Mouse (Mus musculus) lung, embryonic 15.5 days (tissue): Measurements from ENCODE around the gene Bicdl2. TPM values are rescaled to one million over a fixed set of nuclear protein-coding genes. Genes with fewer than 3 reads are reported as not detected.

ENCODE experiments used
- ATAC-seq: fragments of 200-750 bp; cut with Nextera tagmentation; 2 replicates; pipeline ENCODE4 v1.8.0; 2017; ENCODE audit warnings: moderate number of reproducible peaks, borderline replicate concordance; ENCODE audit not compliant: low FRiP score, low TSS enrichment; ENCODE audit errors: extremely low read depth
- H3K27ac ChIP-seq: fragments of 300-500 bp; sonication (generic); 2 replicates; pipeline ENCODE4 v1.5.1; 2015; ENCODE audit warnings: moderate library complexity, mild to moderate bottlenecking, inconsistent platforms
- H3K27me3 ChIP-seq: fragments of 300-500 bp; sonication (generic); 2 replicates; pipeline ENCODE4 v1.6.1; 2015; ENCODE audit warnings: inconsistent platforms
- H3K36me3 ChIP-seq: fragments of 300-500 bp; sonication (generic); 2 replicates; pipeline ENCODE4 v1.6.1; 2015; ENCODE audit warnings: inconsistent platforms
- H3K4me1 ChIP-seq: fragments of 300-500 bp; sonication (generic); 2 replicates; pipeline ENCODE4 v1.6.1; 2015; ENCODE audit warnings: inconsistent platforms
- H3K4me2 ChIP-seq: fragments of 300-500 bp; sonication (generic); 2 replicates; pipeline ENCODE4 v1.6.1; 2015; ENCODE audit warnings: inconsistent platforms, mild to moderate bottlenecking, moderate library complexity
- H3K4me3 ChIP-seq: fragments of 300-500 bp; sonication (generic); 2 replicates; pipeline ENCODE4 v1.5.1; 2015; ENCODE audit warnings: mild to moderate bottlenecking, inconsistent platforms
- H3K9ac ChIP-seq: fragments of 300-500 bp; sonication (generic); 2 replicates; pipeline ENCODE4 v1.6.1; 2015; ENCODE audit warnings: inconsistent platforms
- H3K9me3 ChIP-seq: fragments of 300-500 bp; sonication (generic); 2 replicates; pipeline ENCODE4 v1.6.1; 2016; ENCODE audit warnings: inconsistent platforms
- WGBS: fragments of 180-500 bp; shearing (Covaris S2); methylation state at CpG from one replicate; pipeline ENCODE4 v1.1.7; 2015; 5-methylcytosine and 5-hydroxymethylcytosine counted together
- polyA plus RNA-seq: library from polyadenylated mRNA; unstranded; fragments of >200 nt; fragmentation: Nextera tagmentation; extraction: Ambion mirVana; gene quantifications from 2 replicates; pipeline ENCODE4 v1.2.1, GENCODE M21; 2015

The Bicdl2 gene
- polyA plus RNA-seq, 1 experiment from 2014 or later = 4.0 TPM

GRCm38 (mm10) chr17:23675127-23675526 lies 14.8 kb downstream of the Bicdl2 start:
- Histone ChIP-seq H3K36me3 (no peaks in the 10 kb centered on the region), H3K4me3 (peak overlapping the region; percentile 73), H3K9me3 (no peaks in the 10 kb centered on the region), H3K4me1 (peaks cover 44% of the 10 kb centered on the region), H3K27ac (peak overlapping the region; percentile 89), H3K27me3 (peaks cover 19% of the 10 kb centered on the region), H3K4me2 (peak overlapping the region; percentile 96), H3K9ac (0 out of 2 replicates have a peak overlapping the region, but pooled peaks have one; percentile 58)
- 29% methylated on average over 5 of the region's 5 CpGs for WGBS
- no peak for ATAC-seq

GRCm38 (mm10) chr17:23675564-23676281 lies 15.4 kb downstream of the Bicdl2 start:
- Histone ChIP-seq H3K4me1 (peaks cover 44% of the 10 kb centered on the region), H3K9ac (peak overlapping the region; percentile 58), H3K27ac (peak overlapping the region; percentile 89), H3K36me3 (no peaks in the 10 kb centered on the region), H3K9me3 (no peaks in the 10 kb centered on the region), H3K4me3 (peak overlapping the region; percentile 57), H3K27me3 (peaks cover 25% of the 10 kb centered on the region), H3K4me2 (peak overlapping the region; percentile 96)
- 13% methylated on average over 15 of the region's 15 CpGs for WGBS
- ATAC-seq = no peak

GRCm38 (mm10) chr17:23676473-23677031 lies 16.2 kb downstream of the Bicdl2 start:
- peak overlapping the region; percentile 89 for H3K27ac ChIP-seq
- H3K9ac ChIP-seq = peak overlapping the region; percentile 58
- no peaks in the 10 kb centered on the region for H3K36me3 ChIP-seq
- H3K4me2 ChIP-seq = peak overlapping the region; percentile 96
- no peaks in the 10 kb centered on the region for H3K9me3 ChIP-seq
- peaks cover 33% of the 10 kb centered on the region for H3K27me3 ChIP-seq
- ATAC-seq = no peak
- H3K4me3 ChIP-seq = peak overlapping the region; percentile 57
- under 1% methylated on average over 37 of the region's 37 CpGs for WGBS
- peaks cover 51% of the 10 kb centered on the region for H3K4me1 ChIP-seq

- Histone ChIP-seq H3K27ac (peak within 1 kb of the TSS; percentile 89), H3K4me1 (peaks cover 58% of the 10 kb centered on the region), H3K9ac (peak within 1 kb of the TSS; percentile 58), H3K9me3 (no peaks in the 10 kb centered on the region), H3K36me3 (no peaks in the 10 kb centered on the region), H3K4me2 (peak within 1 kb of the TSS; percentile 96), H3K27me3 (peaks cover 38% of the 10 kb centered on the region), H3K4me3 (peak within 1 kb of the TSS; percentile 57)
- ATAC-seq = peak; percentile 43; the same call in 1 of the 2 replicates
- WGBS = under 1% methylated on average over 34 of the region's 34 CpGs
These were observed 17.0 kb downstream of the Bicdl2 start, which contains the start of gene Tnfrsf12a for GRCm38 (mm10) chr17:23677236-23677679. Gene Tnfrsf12a, minus strand, starts transcription at chr17:23677468.

- ATAC-seq = no peak
- WGBS = 1% methylated on average over 36 of the region's 38 CpGs
- Histone ChIP-seq H3K36me3 (no peaks in the 10 kb centered on the region), H3K27ac (peak within 1 kb of the TSS; percentile 82), H3K9me3 (no peaks in the 10 kb centered on the region), H3K27me3 (peaks cover 58% of the 10 kb centered on the region), H3K9ac (peak within 1 kb of the TSS; percentile 44), H3K4me3 (peak within 1 kb of the TSS; percentile 41), H3K4me2 (peak within 1 kb of the TSS; percentile 52), H3K4me1 (peaks cover 66% of the 10 kb centered on the region)
These were observed 19.0 kb downstream of the Bicdl2 start, which contains the start of gene Cldn6 for GRCm38 (mm10) chr17:23679127-23679835. Gene Cldn6, plus strand, starts transcription at chr17:23679249.

GRCm38 (mm10) chr17:23680336-23680735 lies 20.0 kb downstream of the Bicdl2 start:
- 41% methylated on average over 9 of the region's 9 CpGs for WGBS
- Histone ChIP-seq H3K4me1 (peaks cover 60% of the 10 kb centered on the region), H3K27me3 (peaks cover 64% of the 10 kb centered on the region), H3K9ac (peak overlapping the region; percentile 44), H3K36me3 (no peaks in the 10 kb centered on the region), H3K9me3 (no peaks in the 10 kb centered on the region), H3K27ac (no peak overlapping the region), H3K4me2 (peak overlapping the region; percentile 52), H3K4me3 (peak overlapping the region; percentile 41)
- no peak for ATAC-seq

GRCm38 (mm10) chr17:23681086-23681485 lies 20.8 kb downstream of the Bicdl2 start:
- Histone ChIP-seq H3K36me3 (no peaks in the 10 kb centered on the region), H3K9ac (no peak overlapping the region), H3K4me1 (peaks cover 52% of the 10 kb centered on the region), H3K9me3 (no peaks in the 10 kb centered on the region), H3K4me2 (peak overlapping the region; percentile 52), H3K4me3 (peak overlapping the region; percentile 41; the same call in 1 of the 2 replicates), H3K27ac (no peak overlapping the region), H3K27me3 (peaks cover 64% of the 10 kb centered on the region)
- 50% methylated on average over 10 of the region's 10 CpGs for whole genome bisulfite sequencing
- ATAC-seq = no peak

GRCm38 (mm10) chr17:23682092-23682491 lies 21.8 kb downstream of the Bicdl2 start:
- H3K4me1 ChIP-seq = peaks cover 44% of the 10 kb centered on the region
- H3K4me3 ChIP-seq = no peak overlapping the region
- no peak overlapping the region for H3K9ac ChIP-seq
- peaks cover 64% of the 10 kb centered on the region for H3K27me3 ChIP-seq
- ATAC-seq = no peak
- H3K27ac ChIP-seq = no peak overlapping the region
- H3K4me2 ChIP-seq = no peak overlapping the region
- no peaks in the 10 kb centered on the region for H3K9me3 ChIP-seq
- WGBS = 21% methylated on average over 4 of the region's 4 CpGs
- H3K36me3 ChIP-seq = no peaks in the 10 kb centered on the region

- Histone ChIP-seq H3K9me3 (no peaks in the 10 kb centered on the region), H3K4me1 (peaks cover 42% of the 10 kb centered on the region), H3K4me3 (no peak overlapping the region), H3K9ac (no peak overlapping the region), H3K27ac (no peak overlapping the region), H3K4me2 (peak overlapping the region; percentile 34; the same call in 1 of the 2 replicates), H3K27me3 (peaks cover 64% of the 10 kb centered on the region), H3K36me3 (no peaks in the 10 kb centered on the region)
- WGBS = 55% methylated on average over 3 of the region's 3 CpGs
- no peak for ATAC-seq
These were observed 22.2 kb downstream of the Bicdl2 start for GRCm38 (mm10) chr17:23682530-23682929.

- peaks cover 64% of the 10 kb centered on the region for H3K27me3 ChIP-seq
- no peaks in the 10 kb centered on the region for H3K9me3 ChIP-seq
- H3K4me3 ChIP-seq = 0 out of 2 replicates have a peak overlapping the region, but pooled peaks have one; percentile 1
- peak overlapping the region; percentile 34 for H3K4me2 ChIP-seq
- WGBS = 15% methylated on average over 15 of the region's 15 CpGs
- peaks cover 37% of the 10 kb centered on the region for H3K4me1 ChIP-seq
- no peak overlapping the region for H3K9ac ChIP-seq
- no peaks in the 10 kb centered on the region for H3K36me3 ChIP-seq
- 0 out of 2 replicates have a peak, but pooled peaks have one; percentile 13 for ATAC-seq
- peak overlapping the region; percentile 61 for H3K27ac ChIP-seq
These were observed 22.9 kb downstream of the Bicdl2 start for GRCm38 (mm10) chr17:23683226-23683625.

GRCm38 (mm10) chr17:23683856-23684672 lies 23.8 kb downstream of the Bicdl2 start, which contains the start of gene Cldn9:
Gene Cldn9, minus strand, starts transcription at chr17:23684026.
- Histone ChIP-seq H3K27me3 (peaks cover 55% of the 10 kb centered on the region), H3K9ac (no peak within 1 kb of the TSS), H3K4me3 (0 out of 2 replicates have a peak within 1 kb of the TSS, but pooled peaks have one; percentile 1), H3K27ac (peak within 1 kb of the TSS; percentile 61), H3K4me1 (peaks cover 37% of the 10 kb centered on the region), H3K9me3 (no peaks in the 10 kb centered on the region), H3K4me2 (peak within 1 kb of the TSS; percentile 34), H3K36me3 (no peaks in the 10 kb centered on the region)
- ATAC-seq = peak; percentile 58
- WGBS = 21% methylated on average over 15 of the region's 15 CpGs
